Mouse (Mus musculus) neutrophil, adult 5-6 weeks (primary cell): ENCODE data around the gene Foxg1. TPM values are rescaled to one million over a fixed set of nuclear protein-coding genes. Genes with fewer than 3 reads are reported as not detected.

ENCODE experiments used
- ATAC-seq: fragments of 151-379, 151-347 bp; 2 replicates; pipeline ENCODE4 v1.8.0; 2017; ENCODE audit warnings: mild to moderate bottlenecking, moderate TSS enrichment; ENCODE audit not compliant: insufficient number of reproducible peaks, poor library complexity, low FRiP score, severe bottlenecking; ENCODE audit errors: extremely low read depth
- total RNA-seq: library from RNA; stranded (forward); fragments of 200-1000 nt; gene quantifications from 2 replicates; pipeline ENCODE4 v1.2.3, GENCODE M21; 2017

The Foxg1 gene
- total RNA-seq, 1 experiment from 2014 or later: not detected

GRCm38 (mm10) chr12:49384295-49384875 is 1.9 kb downstream of the Foxg1 start:
- no peak for ATAC-seq

- no peak for ATAC-seq
Observed at GRCm38 (mm10) chr12:49384876-49385630, 2.6 kb downstream of the Foxg1 start, which contains the start of gene Gm43517. Gm43517 (plus strand) TSS chr12:49385174.

- no peak for ATAC-seq
Observed at GRCm38 (mm10) chr12:49385631-49385990, 3.2 kb downstream of the Foxg1 start.

GRCm38 (mm10) chr12:49386081-49386805 is 3.8 kb downstream of the Foxg1 start:
- ATAC-seq: no peak

- no peak for ATAC-seq
Observed at GRCm38 (mm10) chr12:49387856-49388598, 5.6 kb downstream of the Foxg1 start.

- no peak for ATAC-seq
Observed at GRCm38 (mm10) chr12:49389666-49390065, 7.2 kb downstream of the Foxg1 start.

- ATAC-seq: no peak
Observed at GRCm38 (mm10) chr12:49390257-49390656, 7.8 kb downstream of the Foxg1 start.

GRCm38 (mm10) chr12:49390926-49391304 is 8.5 kb downstream of the Foxg1 start:
- no peak for ATAC-seq

GRCm38 (mm10) chr12:49391305-49392040 is 9.0 kb downstream of the Foxg1 start:
- no peak for ATAC-seq

GRCm38 (mm10) chr12:49392041-49392390 is 9.6 kb downstream of the Foxg1 start:
- ATAC-seq: no peak

GRCm38 (mm10) chr12:49392876-49393275 is 10.4 kb downstream of the Foxg1 start:
- no peak for ATAC-seq

GRCm38 (mm10) chr12:49393639-49394038 is 11.2 kb downstream of the Foxg1 start:
- no peak for ATAC-seq

GRCm38 (mm10) chr12:49394181-49394580 is 11.7 kb downstream of the Foxg1 start:
- no peak for ATAC-seq

GRCm38 (mm10) chr12:49394836-49395235 is 12.4 kb downstream of the Foxg1 start:
- no peak for ATAC-seq

GRCm38 (mm10) chr12:49395969-49396368 is 13.5 kb downstream of the Foxg1 start:
- ATAC-seq: no peak

- ATAC-seq: no peak
Observed at GRCm38 (mm10) chr12:49396776-49397175, 14.3 kb downstream of the Foxg1 start.

GRCm38 (mm10) chr12:49397443-49398162 is 15.1 kb downstream of the Foxg1 start:
- ATAC-seq: no peak

GRCm38 (mm10) chr12:49398163-49398540 is 15.7 kb downstream of the Foxg1 start:
- ATAC-seq: no peak
